Mouse (Mus musculus) limb, embryonic 10.5 days (tissue): Measurements from ENCODE around the gene Gnb5. TPM values are rescaled to one million over a fixed set of nuclear protein-coding genes. Genes with fewer than 3 reads are reported as not detected.
"Not testable (repeated sequence)": the region's sequence is repeated elsewhere in the genome, so short reads cannot be mapped to it uniquely, and the experiment has no call there.

Experiments used
- DNase-seq: peaks from one replicate; pipeline ENCODE4 v3.0.0-alpha.2; 2017; ENCODE audit warnings: low spot score
- H3K27ac ChIP-seq: fragments of 300-500 bp; sonication (generic); 2 replicates; pipeline ENCODE4 v1.5.1; 2016; ENCODE audit warnings: mild to moderate bottlenecking
- H3K27me3 ChIP-seq: fragments of 300-500 bp; sonication (generic); 2 replicates; pipeline ENCODE4 v1.6.1; 2016; ENCODE audit warnings: low read depth, mild to moderate bottlenecking; ENCODE audit not compliant: poor library complexity, severe bottlenecking
- H3K36me3 ChIP-seq: fragments of 300-500 bp; sonication (generic); 2 replicates; pipeline ENCODE4 v1.6.1; 2016; ENCODE audit warnings: mild to moderate bottlenecking, moderate library complexity
- H3K4me1 ChIP-seq: fragments of 300-500 bp; sonication (generic); 2 replicates; pipeline ENCODE4 v1.6.1; 2016
- H3K4me3 ChIP-seq: fragments of 300-500 bp; sonication (generic); 2 replicates; pipeline ENCODE4 v1.5.1; 2016; ENCODE audit warnings: mild to moderate bottlenecking, moderate library complexity
- H3K9me3 ChIP-seq: fragments of 300-500 bp; sonication (generic); replicated peaks from 2 replicates; pipeline ENCODE4 v1.6.1; 2016; ENCODE audit warnings: mild to moderate bottlenecking
- WGBS: fragments of 180-500 bp; shearing (Covaris S2); methylation state at CpG from one replicate; pipeline ENCODE4 v1.1.7; 2016; 5-methylcytosine and 5-hydroxymethylcytosine counted together
- polyA plus RNA-seq: library from polyadenylated mRNA; unstranded; fragments of >200 nt; fragmentation: Nextera tagmentation; extraction: Ambion mirVana; gene quantifications from 2 replicates; pipeline ENCODE4 v1.2.1, GENCODE M21; 2016

The Gnb5 gene
- polyA plus RNA-seq, 1 experiment from 2014 or later, result 17.8 TPM

GRCm38 (mm10) chr9:75347458-75347857 is 41.4 kb downstream of the Gnb5 start, which contains the start of gene Bcl2l10:
TSS of gene Bcl2l10 (plus strand) at chr9:75347758.
- no peak within 1 kb of the TSS for H3K4me3 ChIP-seq
- 89% methylated on average over 5 of the region's 5 CpGs for WGBS

GRCm38 (mm10) chr9:75348066-75348465 is 42.0 kb downstream of the Gnb5 start:
- H3K9me3 ChIP-seq, result no peaks in the 10 kb centered on the region
- WGBS, result 93% methylated on average over 17 of the region's 17 CpGs
- H3K27me3 ChIP-seq, result no peaks in the 10 kb centered on the region
- H3K4me3 ChIP-seq, result no peak overlapping the region
- H3K27ac ChIP-seq, result no peak overlapping the region
- H3K4me1 ChIP-seq, result no peaks in the 10 kb centered on the region
- H3K36me3 ChIP-seq, result no peaks in the 10 kb centered on the region
- no peak for DNase-seq

More at GRCm38 (mm10) chr9:75347458-75347857, 41.4 kb downstream of the Gnb5 start, which contains the start of gene Bcl2l10:
- no peaks in the 10 kb centered on the region for H3K27me3 ChIP-seq
- DNase-seq, result no peak
- H3K36me3 ChIP-seq, result no peaks in the 10 kb centered on the region
- H3K9me3 ChIP-seq, result no peaks in the 10 kb centered on the region
- no peak within 1 kb of the TSS for H3K27ac ChIP-seq
- H3K4me1 ChIP-seq, result no peaks in the 10 kb centered on the region

- DNase-seq, result no peak
- Histone ChIP-seq H3K9me3 (no peaks in the 10 kb centered on the region), H3K36me3 (no peaks in the 10 kb centered on the region), H3K27me3 (no peaks in the 10 kb centered on the region), H3K4me1 (no peaks in the 10 kb centered on the region), H3K27ac (no peak overlapping the region), H3K4me3 (no peak overlapping the region)
- WGBS, result 67% methylated on average over 3 of the region's 3 CpGs
Measured at GRCm38 (mm10) chr9:75348641-75349040, 42.6 kb downstream of the Gnb5 start.

- DNase-seq, result no peak
- H3K9me3 ChIP-seq, result no peaks in the 10 kb centered on the region
- H3K4me1 ChIP-seq, result no peaks in the 10 kb centered on the region
- no peak overlapping the region for H3K27ac ChIP-seq
- H3K27me3 ChIP-seq, result no peaks in the 10 kb centered on the region
- H3K4me3 ChIP-seq, result no peak overlapping the region
- no peaks in the 10 kb centered on the region for H3K36me3 ChIP-seq
- 75% methylated on average over 8 of the region's 8 CpGs for WGBS
Measured at GRCm38 (mm10) chr9:75353094-75353493, 47.0 kb downstream of the Gnb5 start.

GRCm38 (mm10) chr9:75355783-75356182 is 49.7 kb downstream of the Gnb5 start:
- no peaks in the 10 kb centered on the region for H3K9me3 ChIP-seq
- H3K4me3 ChIP-seq, result no peak overlapping the region
- H3K4me1 ChIP-seq, result no peaks in the 10 kb centered on the region
- H3K27me3 ChIP-seq, result no peaks in the 10 kb centered on the region
- no peaks in the 10 kb centered on the region for H3K36me3 ChIP-seq
- H3K27ac ChIP-seq, result no peak overlapping the region
- 91% methylated on average over 4 of the region's 4 CpGs for WGBS
- no peak for DNase-seq

GRCm38 (mm10) chr9:75357087-75357654 is 51.1 kb downstream of the Gnb5 start:
- H3K9me3 ChIP-seq, result no peaks in the 10 kb centered on the region
- H3K4me3 ChIP-seq, result no peak overlapping the region
- no peaks in the 10 kb centered on the region for H3K4me1 ChIP-seq
- no peaks in the 10 kb centered on the region for H3K36me3 ChIP-seq
- DNase-seq, result no peak
- no peaks in the 10 kb centered on the region for H3K27me3 ChIP-seq
- H3K27ac ChIP-seq, result no peak overlapping the region
- 85% methylated on average over 9 of the region's 9 CpGs for WGBS

- Histone ChIP-seq H3K36me3 (no peaks in the 10 kb centered on the region), H3K27me3 (no peaks in the 10 kb centered on the region), H3K4me3 (no peak overlapping the region), H3K4me1 (no peaks in the 10 kb centered on the region), H3K9me3 (no peaks in the 10 kb centered on the region), H3K27ac (no peak overlapping the region)
- 41% methylated on average over 5 of the region's 5 CpGs for WGBS
- peak; percentile 84 for DNase-seq
Measured at GRCm38 (mm10) chr9:75361699-75362098, 55.6 kb downstream of the Gnb5 start.

GRCm38 (mm10) chr9:75362201-75362600 is 56.1 kb downstream of the Gnb5 start:
- Histone ChIP-seq H3K27ac (no peak overlapping the region), H3K4me3 (no peak overlapping the region), H3K36me3 (no peaks in the 10 kb centered on the region), H3K4me1 (no peaks in the 10 kb centered on the region), H3K27me3 (no peaks in the 10 kb centered on the region), H3K9me3 (no peaks in the 10 kb centered on the region)
- 91% methylated on average over 4 of the region's 4 CpGs for whole genome bisulfite sequencing
- DNase-seq, result no peak

GRCm38 (mm10) chr9:75363001-75363400 is 56.9 kb downstream of the Gnb5 start:
- WGBS, result 87% methylated on average over 5 of the region's 5 CpGs
- DNase-seq, result no peak
- no peaks in the 10 kb centered on the region for H3K27me3 ChIP-seq

GRCm38 (mm10) chr9:75363702-75364101 is 57.6 kb downstream of the Gnb5 start:
- WGBS, result 78% methylated on average over 7 of the region's 7 CpGs
- H3K9me3 ChIP-seq, DNase-seq, H3K4me3 ChIP-seq, H3K27ac ChIP-seq, H3K27me3 ChIP-seq, H3K36me3 ChIP-seq, H3K4me1 ChIP-seq: not testable (repeated sequence)

More at GRCm38 (mm10) chr9:75363001-75363400, 56.9 kb downstream of the Gnb5 start:
- no peak overlapping the region for H3K27ac ChIP-seq
- no peaks in the 10 kb centered on the region for H3K9me3 ChIP-seq
- no peak overlapping the region for H3K4me3 ChIP-seq
- H3K4me1 ChIP-seq, result no peaks in the 10 kb centered on the region
- no peaks in the 10 kb centered on the region for H3K36me3 ChIP-seq

- WGBS, result 82% methylated on average over 4 of the region's 4 CpGs
Measured at GRCm38 (mm10) chr9:75365195-75365594, 59.1 kb downstream of the Gnb5 start.

GRCm38 (mm10) chr9:75366191-75366590 is 60.1 kb downstream of the Gnb5 start:
- H3K4me1 ChIP-seq, result no peaks in the 10 kb centered on the region
- H3K27me3 ChIP-seq, result no peaks in the 10 kb centered on the region
- WGBS, result 75% methylated on average over 5 of the region's 5 CpGs
- no peak overlapping the region for H3K27ac ChIP-seq
- no peaks in the 10 kb centered on the region for H3K9me3 ChIP-seq
- no peak for DNase-seq
- no peak overlapping the region for H3K4me3 ChIP-seq
- no peaks in the 10 kb centered on the region for H3K36me3 ChIP-seq

More at GRCm38 (mm10) chr9:75365195-75365594, 59.1 kb downstream of the Gnb5 start:
- H3K27ac ChIP-seq, result no peak overlapping the region
- H3K36me3 ChIP-seq, result no peaks in the 10 kb centered on the region
- H3K4me1 ChIP-seq, result no peaks in the 10 kb centered on the region
- H3K27me3 ChIP-seq, result no peaks in the 10 kb centered on the region
- DNase-seq, result no peak
- no peaks in the 10 kb centered on the region for H3K9me3 ChIP-seq
- no peak overlapping the region for H3K4me3 ChIP-seq

GRCm38 (mm10) chr9:75368779-75369178 is 62.7 kb downstream of the Gnb5 start:
- no peak for DNase-seq
- H3K9me3 ChIP-seq, result no peaks in the 10 kb centered on the region
- no peaks in the 10 kb centered on the region for H3K27me3 ChIP-seq
- H3K27ac ChIP-seq, result no peak overlapping the region
- H3K36me3 ChIP-seq, result no peaks in the 10 kb centered on the region
- WGBS, result 86% methylated on average over 3 of the region's 3 CpGs
- no peak overlapping the region for H3K4me3 ChIP-seq
- no peaks in the 10 kb centered on the region for H3K4me1 ChIP-seq

- DNase-seq, result no peak
- H3K4me1 ChIP-seq, result no peaks in the 10 kb centered on the region
- no peak overlapping the region for H3K27ac ChIP-seq
- 95% methylated on average over 9 of the region's 9 CpGs for WGBS
- H3K9me3 ChIP-seq, result no peaks in the 10 kb centered on the region
- H3K4me3 ChIP-seq, result no peak overlapping the region
- no peaks in the 10 kb centered on the region for H3K27me3 ChIP-seq
- no peaks in the 10 kb centered on the region for H3K36me3 ChIP-seq
Measured at GRCm38 (mm10) chr9:75375606-75376005, 69.5 kb downstream of the Gnb5 start.
